Mouse (Mus musculus) T-helper 1 cell (primary cell): ENCODE data around the gene Vipr1.

ENCODE experiments used
- in situ Hi-C: fragments of 300-600 bp; cut with MboI, MseI; formaldehyde crosslinking; loops from one replicate; pipeline ENCODE4 v1.15.1; 2025; ENCODE audit warnings: high pct_unique_total_duplicates

The Vipr1 gene

DNA sequence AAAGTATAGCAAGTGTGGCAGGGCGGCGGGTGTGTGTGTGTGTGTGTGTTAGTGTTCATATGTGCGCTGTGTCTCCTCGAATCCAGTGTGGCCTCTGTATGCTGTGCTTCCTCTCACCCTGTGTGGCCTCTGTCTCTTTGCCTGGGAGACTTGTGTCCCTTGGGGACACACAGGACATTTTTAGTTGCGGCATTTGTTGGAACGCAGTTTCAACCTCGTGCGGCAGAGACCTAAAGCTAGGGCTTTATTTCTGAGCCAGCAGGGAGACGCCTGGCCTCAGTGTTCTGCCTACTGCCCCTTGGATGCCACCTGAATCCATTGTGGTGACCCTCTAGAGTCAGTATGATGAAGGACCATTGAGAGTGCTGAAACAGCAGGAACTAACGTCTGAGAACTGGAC lies 9.6 kb upstream of the Vipr1 start:
- in situ Hi-C loops: no loop called here

DNA sequence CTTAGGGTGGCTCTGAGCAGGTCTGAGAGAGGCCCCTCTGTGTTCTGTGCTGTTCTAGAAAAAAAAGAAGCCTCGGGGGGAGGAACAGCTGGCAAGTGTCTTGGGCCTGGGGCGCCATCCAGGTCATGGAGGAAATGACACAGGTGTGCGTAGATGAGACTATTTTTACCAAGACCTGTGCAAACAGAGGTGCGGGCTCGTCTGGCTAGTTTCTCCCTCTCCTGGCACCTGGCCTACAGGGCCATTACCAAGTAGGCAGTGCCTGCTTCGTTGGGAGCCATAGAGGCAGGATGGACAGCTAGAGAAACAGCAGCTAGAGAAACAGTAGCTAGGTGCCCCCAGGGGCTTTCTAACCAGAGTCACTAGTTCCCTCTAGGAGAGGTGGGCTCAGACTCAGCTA lies 9.2 kb upstream of the Vipr1 start:
- in situ Hi-C loops: no loop called here

DNA sequence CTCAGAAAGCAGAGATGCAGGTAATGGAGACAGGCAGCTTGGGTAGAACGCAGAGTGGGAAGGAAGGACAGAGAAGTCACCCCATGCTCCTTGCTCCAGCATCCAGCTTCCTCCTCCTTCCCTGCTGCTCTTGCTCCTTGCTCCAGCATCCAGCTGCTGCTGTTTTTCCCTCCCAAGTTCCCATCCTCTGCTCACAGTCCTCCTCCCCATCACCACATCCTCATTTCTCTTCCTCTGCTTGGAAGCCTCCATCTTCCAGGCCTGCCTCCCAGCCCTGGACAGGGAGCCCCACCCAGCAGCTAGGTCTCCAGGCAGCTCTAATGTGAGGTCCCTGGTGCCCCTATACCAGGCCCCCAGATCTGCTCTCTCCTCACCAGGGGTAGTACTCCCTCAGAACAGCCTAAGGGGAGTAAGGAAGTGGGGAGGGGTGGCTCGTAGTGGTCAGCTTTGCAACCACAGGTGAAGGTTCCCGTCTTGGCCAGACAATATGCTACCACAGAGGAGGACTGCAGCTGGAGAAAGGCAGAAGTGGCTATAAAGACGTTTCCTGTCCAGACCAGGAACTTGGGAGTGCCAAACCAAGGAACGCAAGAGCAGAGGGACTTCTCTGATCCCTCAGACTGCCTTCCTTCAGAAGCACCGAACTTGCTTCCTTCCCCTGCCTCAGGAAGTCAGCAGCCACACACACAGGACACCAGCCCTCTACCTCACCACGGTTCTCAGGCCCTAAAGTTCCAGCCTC lies 6.5 kb upstream of the Vipr1 start:
- in situ Hi-C loops: no loop called here

DNA sequence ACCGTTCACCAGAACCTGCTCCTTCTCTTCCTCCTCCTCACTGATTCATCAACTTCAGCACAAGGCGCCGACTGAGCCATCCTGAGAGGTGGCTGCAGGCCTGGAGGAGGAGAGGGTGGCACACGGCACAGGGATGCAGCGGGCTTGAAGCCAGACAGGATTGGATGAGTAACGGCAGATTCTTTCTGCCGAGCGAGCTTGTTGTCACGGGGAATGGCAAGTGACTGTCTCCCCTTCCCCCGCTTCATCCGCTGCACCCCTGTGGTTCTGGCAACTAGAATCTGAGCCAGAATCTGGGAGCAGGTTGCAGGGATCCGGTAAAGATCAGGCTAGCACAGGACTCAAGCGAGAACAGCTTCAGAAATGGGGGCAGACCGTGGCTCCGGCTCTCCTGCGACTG lies 2.7 kb upstream of the Vipr1 start:
- in situ Hi-C loops: no loop called here

DNA sequence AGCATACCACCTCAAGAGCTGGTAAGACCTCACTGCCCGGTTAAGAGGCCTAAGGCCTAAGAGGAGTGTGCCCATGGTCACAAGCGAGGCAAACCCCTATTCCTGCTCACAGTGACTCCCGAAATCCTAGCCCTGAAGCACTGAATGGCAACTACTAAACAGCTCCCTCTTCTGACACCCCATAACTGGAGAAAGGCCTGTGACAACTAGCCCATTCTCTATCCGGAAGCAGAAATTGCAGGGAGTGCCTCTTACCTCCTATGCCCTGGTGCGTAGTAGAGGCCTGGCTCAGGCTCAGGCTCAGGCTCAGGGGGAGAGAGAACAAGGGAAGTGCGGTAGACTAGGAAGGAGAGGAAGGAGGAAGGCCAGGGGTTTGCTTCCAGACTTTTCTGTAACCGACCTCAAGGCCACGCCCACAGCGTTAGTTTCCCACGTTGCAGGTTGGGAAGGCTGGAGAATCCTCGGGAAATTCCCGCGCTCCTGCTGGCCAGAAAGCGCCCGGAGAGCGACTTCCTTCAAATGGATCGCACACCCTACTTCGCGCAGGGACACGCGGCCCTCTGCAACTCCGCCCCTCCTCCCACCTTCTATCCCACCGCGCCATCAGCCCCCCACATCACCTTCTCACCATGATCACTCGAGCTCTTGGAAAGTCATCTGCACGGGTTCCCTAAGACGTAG lies 1.1 kb upstream of the Vipr1 start:
- in situ Hi-C loops: no loop called here

DNA sequence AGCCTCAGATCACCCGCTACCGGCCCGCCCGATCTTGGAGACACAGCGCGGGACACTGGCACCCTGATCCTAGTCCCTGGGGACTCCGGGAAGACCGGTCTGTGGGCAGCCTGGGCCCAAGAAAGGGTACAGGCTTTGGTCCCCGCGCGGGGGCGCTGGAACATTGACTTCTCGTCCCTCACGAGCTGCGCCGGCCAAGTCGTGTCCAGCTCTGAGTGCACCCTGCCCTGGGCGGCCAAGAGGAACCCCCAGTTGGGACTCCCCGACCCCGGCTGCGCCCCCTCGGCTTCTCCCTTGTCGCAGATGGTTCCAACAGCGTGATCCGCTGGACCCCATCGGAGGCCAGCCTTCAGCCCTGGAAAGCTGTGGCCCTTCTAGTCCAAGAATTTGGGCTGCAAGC lies 515 bp upstream of the Vipr1 start, which contains the start of gene Lyzl4:
TSS of gene Lyzl4 (minus strand) at position 96 of the 400 bp plus-strand sequence.
- in situ Hi-C loops: no loop called here

DNA sequence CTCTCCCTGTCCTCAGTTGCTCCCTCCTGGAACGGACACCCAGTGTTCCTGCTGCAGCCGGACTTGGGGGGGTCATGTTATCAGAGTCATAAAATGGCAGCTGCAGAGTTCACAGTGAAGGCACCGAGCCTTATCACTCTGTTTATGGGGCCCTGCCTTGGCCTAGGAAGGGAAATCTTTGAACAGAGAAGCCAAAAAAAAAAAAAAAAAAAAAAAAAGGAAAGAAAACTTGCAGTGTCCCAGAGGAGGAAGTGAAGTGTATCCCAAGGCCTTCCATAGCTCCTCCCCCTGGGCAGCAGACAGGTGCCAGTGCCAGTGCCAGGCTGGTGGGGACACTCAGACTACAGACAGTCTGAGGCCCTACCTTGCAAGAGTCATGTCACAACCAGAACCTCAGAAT lies 2.3 kb downstream of the Vipr1 start:
- in situ Hi-C loops: no loop called here

DNA sequence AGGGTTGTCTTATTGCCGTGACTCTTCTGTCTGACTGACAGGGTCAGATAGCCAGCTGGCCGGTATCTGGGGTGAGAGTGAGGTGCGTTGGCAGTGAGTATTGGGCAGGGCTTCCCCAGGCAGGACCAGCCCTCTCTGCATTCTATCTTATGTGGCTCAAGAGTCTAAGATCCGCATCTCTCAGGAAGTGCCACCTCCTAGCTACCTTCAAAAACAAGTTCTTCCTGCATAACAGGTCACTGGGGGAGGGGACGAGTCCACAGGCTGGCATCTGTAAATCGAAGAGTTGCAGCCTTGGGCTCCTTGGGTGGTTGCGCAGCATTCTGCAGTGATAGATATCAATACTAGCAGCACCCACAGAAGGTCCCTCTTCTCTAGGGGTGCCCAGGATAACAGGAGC lies 4.5 kb downstream of the Vipr1 start:
- in situ Hi-C loops: no loop called here

DNA sequence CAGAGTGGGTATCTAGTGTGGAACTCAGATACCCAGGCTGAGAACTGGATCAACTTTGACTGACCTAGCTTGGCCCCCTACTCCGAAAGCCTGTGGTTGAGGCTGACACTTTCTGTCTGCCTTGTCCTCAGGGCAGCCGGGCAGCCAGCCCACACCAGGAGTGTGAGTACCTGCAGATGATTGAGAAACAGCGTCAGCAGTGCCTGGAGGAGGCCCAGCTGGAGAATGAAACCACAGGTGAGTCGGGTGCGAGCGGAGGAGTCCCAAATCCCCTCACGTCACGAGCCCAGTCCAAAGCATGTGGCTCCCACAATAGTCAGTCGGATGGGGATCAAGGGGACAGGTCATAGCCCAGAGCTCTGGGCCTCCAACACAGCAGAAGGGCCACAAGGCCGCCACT lies 11.2 kb downstream of the Vipr1 start:
- in situ Hi-C loops: no loop called here

DNA sequence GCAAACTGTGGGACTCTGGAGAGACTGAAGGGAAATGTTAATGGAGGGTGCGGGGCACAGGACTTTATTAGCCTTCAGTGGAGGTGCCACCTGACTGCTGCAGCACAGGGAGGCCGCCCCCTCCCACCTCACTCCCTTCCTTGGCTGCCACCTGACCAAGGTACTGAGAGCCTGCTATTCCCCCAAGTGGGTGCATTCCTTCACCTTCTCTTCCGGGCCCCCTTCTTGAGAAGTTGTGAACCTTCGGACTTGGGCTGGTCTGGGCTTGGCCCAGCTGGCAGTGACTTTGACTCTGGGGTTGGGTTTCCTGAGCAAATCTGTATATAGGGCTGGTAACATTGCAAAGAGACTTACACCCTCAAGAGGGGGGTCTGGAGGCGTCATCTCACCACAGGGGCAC lies 13.8 kb downstream of the Vipr1 start:
- in situ Hi-C loops: no loop called here

DNA sequence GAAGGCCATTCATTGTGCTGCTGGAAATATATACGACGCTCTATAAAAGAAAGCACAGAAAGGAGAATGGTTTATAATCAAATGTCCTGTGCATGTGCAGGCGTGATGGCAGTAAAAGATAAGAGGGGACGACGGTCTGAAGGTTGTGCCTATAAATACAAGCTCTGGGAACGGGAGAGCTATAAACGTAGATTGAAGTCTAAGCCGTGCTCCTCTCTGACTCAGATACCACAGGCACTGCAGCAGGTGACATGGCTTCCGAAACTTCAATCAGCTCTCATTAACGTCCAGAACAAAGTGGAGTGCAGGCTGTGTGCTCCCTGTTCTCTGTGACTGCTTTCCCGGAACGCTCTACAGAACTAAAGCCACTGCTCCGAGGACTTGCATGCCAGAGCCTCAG lies 14.6 kb downstream of the Vipr1 start:
- in situ Hi-C loops: no loop called here

DNA sequence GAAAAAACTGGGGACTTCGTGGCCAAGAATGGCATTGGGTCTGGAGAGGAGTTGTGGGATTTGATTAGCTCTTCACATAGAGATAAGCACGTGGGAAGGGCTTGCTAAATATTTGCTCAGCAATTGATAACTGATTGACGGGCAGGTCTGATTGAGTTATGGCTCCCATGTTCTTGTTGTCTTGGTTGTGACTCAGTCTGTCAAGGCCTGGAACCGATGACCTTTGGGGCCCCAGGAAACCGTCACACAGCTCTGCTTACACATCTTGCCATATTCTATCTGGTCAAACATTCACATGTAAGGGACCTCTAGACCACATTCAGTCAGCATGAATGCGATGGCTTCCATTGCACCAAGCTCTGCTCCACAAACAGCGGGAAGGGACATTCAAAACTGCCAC lies 15.7 kb downstream of the Vipr1 start:
- in situ Hi-C loops: no loop called here

DNA sequence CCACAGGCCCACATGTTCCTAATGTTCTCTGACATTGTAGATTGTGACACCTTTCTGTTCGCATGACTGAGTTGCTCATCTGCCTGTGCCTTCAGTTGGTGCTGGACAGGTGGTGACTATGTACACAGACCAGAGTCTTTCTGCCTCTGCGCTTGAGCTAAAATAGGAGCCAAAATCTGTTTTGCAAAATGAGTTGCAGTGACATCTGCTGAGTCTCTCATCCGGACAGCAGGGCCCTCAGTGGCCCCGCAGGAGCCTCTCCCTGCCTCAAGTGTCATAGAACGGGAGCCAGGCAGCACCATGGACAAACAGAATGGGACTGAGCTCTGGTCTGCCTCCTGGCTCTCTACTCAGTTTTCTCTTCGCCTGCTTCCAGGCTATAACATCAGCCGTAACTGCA lies 17.3 kb downstream of the Vipr1 start:
- in situ Hi-C loops: no loop called here

DNA sequence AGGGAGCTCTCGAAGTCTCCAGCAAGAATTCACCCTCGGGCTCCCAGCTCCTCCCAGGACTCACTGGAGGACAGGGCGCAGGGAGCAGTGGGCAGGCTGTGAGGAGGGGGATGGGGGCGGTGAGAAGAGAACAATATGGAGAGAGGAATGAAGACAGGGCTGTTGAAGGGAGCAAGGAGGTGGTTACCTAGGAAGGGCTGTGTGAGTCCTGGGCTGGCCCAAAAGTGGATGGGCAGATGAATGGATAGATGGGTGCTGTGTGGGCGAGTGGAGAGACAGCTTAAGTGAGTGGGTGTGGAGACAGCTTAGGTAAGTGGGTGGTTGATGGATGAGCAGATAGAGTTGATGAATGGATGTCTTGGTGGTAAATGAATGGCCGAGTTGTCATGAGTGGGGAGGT lies 21.0 kb downstream of the Vipr1 start:
- in situ Hi-C loops: no loop called here

DNA sequence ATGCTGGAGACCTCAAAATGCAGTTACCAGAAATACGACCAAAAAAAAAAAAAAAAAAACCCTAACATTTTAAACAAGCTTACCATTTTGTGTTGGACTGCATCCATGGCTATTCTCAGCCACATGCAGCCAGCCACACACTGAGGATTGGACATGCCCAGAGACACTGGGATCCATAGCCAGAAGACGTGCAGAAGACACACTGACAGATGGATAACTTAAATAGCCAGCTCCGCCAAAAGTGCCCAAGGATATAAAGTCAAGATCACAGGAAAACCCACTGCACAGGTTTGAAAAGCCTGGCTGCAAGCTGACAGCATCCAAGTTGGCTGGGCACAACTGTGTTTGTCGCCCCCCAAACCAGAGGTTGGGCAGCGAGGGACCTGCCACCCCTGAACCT lies 21.6 kb downstream of the Vipr1 start:
- in situ Hi-C loops: no loop called here

DNA sequence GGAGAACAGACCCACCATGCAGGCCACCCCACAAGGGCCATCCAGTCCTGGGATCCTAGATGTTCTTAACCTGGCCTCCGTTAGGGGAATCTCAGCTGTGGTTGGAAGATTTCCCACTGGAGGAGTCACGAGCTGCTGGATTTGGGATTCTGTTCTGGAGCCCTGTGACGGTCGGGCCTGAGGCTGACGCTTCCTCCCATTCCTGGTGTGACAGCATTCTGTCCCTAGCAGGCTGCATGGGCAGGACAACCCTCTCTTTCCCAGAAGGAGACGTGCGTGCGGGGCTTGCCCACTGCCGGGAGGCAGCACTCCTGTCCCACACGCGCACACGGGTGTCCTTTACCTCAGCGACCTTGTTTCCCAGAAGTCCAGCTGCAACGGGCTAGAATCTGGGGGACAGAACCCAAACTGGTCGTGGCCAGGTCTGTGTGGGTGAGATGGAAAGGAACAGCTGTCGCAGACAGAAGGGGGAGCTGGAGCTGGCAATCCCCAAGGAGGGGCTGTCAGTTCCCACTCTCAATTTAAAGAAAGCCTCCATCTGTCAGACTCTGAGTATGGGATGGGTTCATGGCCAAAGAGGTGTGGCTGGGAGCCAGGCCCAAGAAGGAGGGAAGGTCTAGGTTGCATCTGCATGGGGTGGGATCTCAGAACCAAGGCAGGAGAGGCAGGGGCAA lies 24.6 kb downstream of the Vipr1 start:
- in situ Hi-C loops: no loop called here

DNA sequence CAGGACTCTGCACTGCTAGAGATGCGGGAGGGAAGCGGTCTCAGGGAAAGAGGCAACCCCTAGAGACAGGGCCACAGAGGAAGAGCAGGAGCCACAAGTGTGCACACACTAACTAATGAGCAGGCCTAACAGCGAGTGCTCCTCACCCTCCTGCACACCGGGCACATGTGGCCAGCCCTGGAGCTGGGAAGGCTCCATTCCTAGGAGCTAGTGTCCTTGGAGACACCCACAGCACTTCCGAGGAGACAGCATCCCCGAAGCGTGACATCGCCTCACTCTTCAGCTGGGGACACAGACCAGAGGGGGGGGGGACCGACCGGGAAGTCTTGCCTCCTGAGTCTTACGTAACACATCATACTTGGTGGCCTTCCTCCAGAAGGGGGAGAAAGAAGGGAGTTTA lies 25.3 kb downstream of the Vipr1 start:
- in situ Hi-C loops: no loop called here

DNA sequence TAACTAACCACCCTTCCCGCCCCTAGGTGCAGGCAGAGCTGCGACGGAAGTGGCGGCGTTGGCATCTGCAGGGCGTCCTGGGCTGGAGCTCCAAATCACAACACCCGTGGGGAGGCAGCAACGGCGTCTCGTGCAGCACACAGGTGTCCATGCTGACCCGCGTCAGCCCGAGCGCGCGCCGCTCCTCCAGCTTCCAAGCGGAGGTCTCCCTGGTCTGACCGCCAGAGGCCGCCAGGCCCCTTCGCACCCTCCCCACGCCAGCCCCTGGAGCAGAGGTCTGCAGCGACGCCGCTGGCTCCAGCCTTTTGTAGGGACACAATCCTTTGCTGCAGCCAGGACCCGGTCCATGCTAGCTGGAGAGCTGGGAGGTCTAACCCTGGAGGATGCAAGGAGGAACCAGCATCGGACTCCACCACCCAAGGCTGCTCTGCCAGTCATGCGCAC lies 26.9 kb downstream of the Vipr1 start:
- in situ Hi-C loops: no loop called here

DNA sequence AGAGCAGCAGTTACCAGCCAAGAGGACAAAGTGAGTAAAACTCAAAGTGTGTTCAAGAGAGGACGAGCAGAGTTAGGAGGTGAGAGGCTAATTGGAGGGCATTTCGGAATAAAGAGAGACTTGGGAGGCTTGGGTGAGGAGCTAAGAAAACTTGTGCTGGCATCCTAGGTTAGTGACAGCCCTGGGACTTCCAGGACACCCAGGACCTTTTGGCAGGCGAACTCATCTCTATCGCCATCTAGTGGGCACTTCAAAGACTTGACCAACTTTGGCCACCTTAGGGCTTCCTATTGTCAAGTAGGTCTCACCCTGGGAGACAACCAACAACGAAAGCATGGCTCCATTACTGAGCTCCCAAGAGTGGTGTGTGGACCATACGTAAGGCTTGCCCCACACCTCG lies 28.8 kb downstream of the Vipr1 start:
- in situ Hi-C loops: no loop called here

DNA sequence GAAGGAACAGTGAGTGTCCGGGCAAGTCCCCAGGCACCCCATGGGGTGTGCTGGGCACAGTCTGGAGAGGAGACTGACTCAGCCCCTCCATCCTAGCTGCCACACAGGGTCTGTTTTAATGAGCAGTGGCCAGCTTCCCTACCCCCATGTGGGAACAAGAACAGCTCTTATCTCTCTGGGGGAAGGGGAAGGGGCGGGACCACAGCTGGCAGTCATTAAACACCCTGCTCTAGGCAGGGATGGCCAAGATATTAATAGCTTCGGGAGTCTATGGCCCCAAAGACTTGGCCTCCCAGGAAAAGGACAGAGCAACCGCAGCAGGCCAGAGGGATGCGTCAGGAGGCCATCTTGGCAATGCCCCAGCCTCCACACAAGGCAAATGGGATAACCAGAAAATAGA lies 29.8 kb downstream of the Vipr1 start:
- in situ Hi-C loops: no loop called here

DNA sequence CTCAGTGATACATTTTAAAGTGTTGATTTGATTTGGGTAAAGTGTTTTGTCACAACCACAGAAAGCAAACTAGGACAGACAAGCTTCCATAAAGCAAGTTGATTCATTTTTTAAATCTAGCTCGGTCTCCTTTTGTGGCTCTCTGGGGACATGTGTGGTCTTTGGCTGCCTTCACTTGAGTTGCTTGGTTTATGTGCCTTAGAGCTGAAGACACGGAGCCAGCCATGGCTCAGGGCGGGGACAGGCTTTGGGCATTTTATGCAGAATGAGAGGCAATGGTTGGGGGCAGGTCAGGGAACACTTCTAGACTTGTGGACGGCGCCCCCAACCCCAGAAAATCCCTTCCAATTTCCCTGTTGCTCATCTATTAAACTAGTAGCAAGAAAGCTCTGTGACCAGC lies 31.2 kb downstream of the Vipr1 start:
- in situ Hi-C loops: no loop called here

DNA sequence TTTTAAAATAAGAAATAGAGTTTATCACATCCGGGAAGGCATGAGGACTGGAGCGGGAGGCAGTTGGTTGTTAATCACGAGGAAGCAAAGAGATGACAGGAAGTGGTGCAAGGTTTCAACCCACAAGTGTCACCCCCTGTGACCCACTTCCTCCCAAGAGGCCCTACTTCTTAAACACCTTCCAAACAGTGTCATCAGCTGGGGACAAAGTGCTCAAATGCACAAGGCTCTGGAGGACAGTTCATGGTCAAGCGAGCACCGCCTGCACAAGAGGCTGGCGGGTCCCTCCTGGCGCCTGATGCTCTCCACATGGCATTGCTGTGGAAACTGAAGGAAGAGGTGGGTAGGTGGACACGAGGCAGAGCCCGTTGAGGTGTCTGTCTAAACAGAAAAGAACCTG lies 32.5 kb downstream of the Vipr1 start:
- in situ Hi-C loops: no loop called here

DNA sequence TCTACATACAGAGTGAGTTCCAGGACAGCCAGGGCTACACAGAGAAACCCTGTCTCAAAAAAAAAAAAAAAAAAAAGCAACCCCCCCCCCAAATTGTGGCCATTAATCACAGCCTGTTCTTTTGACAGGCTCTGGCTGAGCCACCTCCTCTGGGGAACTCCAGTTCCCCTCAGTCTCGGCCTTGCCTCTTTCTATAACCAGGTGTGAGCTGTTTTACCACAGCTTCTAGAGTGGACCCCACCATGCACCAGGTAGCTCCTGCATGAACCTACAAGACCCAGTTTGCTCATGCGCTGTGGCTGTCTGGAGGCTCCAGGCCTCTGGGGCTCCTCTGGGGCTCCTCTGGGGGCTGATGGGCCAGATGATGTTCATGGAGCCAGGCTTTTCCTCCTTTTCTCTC lies 33.0 kb downstream of the Vipr1 start:
- in situ Hi-C loops: no loop called here
